In genomic region chr2:62643405-62644305, GRCm38 (mm10) we compare ENCODE assay signal across 9 mouse cellular contexts. TPM values are rescaled to one million over a fixed set of nuclear protein-coding genes. Genes with fewer than 3 reads are reported as not detected.
DNase-seq lines count a peak whose midpoint lies in the region; ATAC-seq and TF ChIP-seq lines count a peak whose summit lies in the region.
"Had no signal": no experiment of that assay in that cellular context is flagged by ENCODE, and none has a peak within 500 bp of the region (broad histone marks: within the 10 kb centered on the region; RNA-seq: fewer than 3 reads in every experiment).

No protein-coding gene starts in this region.

- H3K9me3 ChIP-seq in forebrain, embryonic 11.5 days (ENCODE audit: control insufficient read depth, low read length), result no peaks in the 10 kb centered on the region
- H3K9me3 ChIP-seq in forebrain, embryonic 10.5 days, result no peaks in the 10 kb centered on the region
- no peaks in the 10 kb centered on the region for H3K9me3 ChIP-seq in liver, embryonic 11.5 days (ENCODE audit: control insufficient read depth, low read length)
- H3K9me3 ChIP-seq: limb, embryonic 12.5 days had no signal

- WGBS in forebrain, embryonic 11.5 days, result 54% methylated on average over 21 of the region's 21 CpGs
- WGBS in forebrain, embryonic 10.5 days, result 57% methylated on average over 21 of the region's 21 CpGs
- WGBS in liver, embryonic 11.5 days, result 56% methylated on average over 21 of the region's 21 CpGs
- WGBS in thymus, adult 2 months, result 62% methylated on average over 21 of the region's 21 CpGs

- ATAC-seq in forebrain, embryonic 11.5 days (replicated peaks; ENCODE audit: low FRiP score), result 0 out of 2 replicates have a peak, but pooled peaks have one; percentile 19
- ATAC-seq in hematopoietic stem cell, adult 5-6 weeks (replicated peaks in 1 of 2; ENCODE audit: insufficient read depth in 1 of 2, low FRiP score in 2 of 2, low TSS enrichment in 1 of 2, low read depth in 1 of 2, poor library complexity in 2 of 2, severe bottlenecking in 2 of 2), result peak; percentile 58 to 67; a peak in 3 of 4 replicates
- ATAC-seq in liver, embryonic 11.5 days (replicated peaks; ENCODE audit: low FRiP score), result 0 out of 2 replicates have a peak, but pooled peaks have one; percentile 11

- H3K4me3 ChIP-seq in forebrain, embryonic 11.5 days (ENCODE audit: low read depth, low read length), result no peak overlapping the region
- H3K4me3 ChIP-seq in forebrain, embryonic 10.5 days, result no peak overlapping the region
- no peak overlapping the region for H3K4me3 ChIP-seq in liver, embryonic 11.5 days (ENCODE audit: low read depth, low read length)
- no peak overlapping the region for H3K4me3 ChIP-seq in myocyte
- H3K4me3 ChIP-seq in thymus, adult 2 months (ENCODE audit: control insufficient read depth, insufficient read depth, low read length), result no peak overlapping the region
- H3K4me3 ChIP-seq: limb, embryonic 12.5 days had no signal

- no peak overlapping the region for H3K4me2 ChIP-seq in forebrain, embryonic 11.5 days (ENCODE audit: low read depth, low read length, severe bottlenecking)
- H3K4me2 ChIP-seq in liver, embryonic 11.5 days, result peak overlapping the region; percentile 19
- H3K4me2 ChIP-seq in myocyte (ENCODE audit: low read depth), result peak overlapping the region; percentile 36
- H3K4me2 ChIP-seq: limb, embryonic 12.5 days had no signal

- no peak for TF ChIP-seq CTCF in thymus, adult 2 months (IDR thresholded peaks at IDR 0.05; ENCODE audit: borderline replicate concordance, control insufficient read depth, extremely low read depth, insufficient read depth, low read length, poor library complexity)

- H3K27ac ChIP-seq in forebrain, embryonic 11.5 days (ENCODE audit: low read depth, low read length), result no peak overlapping the region
- H3K27ac ChIP-seq in forebrain, embryonic 10.5 days, result no peak overlapping the region
- no peak overlapping the region for H3K27ac ChIP-seq in liver, embryonic 11.5 days (ENCODE audit: low read depth, low read length)
- no peak overlapping the region for H3K27ac ChIP-seq in thymus, adult 2 months (ENCODE audit: control insufficient read depth, insufficient read depth, low read length)
- H3K27ac ChIP-seq: limb, embryonic 12.5 days had no signal

- no peaks in the 10 kb centered on the region; the same call in 1 of the 2 replicates for H3K4me1 ChIP-seq in forebrain, embryonic 11.5 days (replicated peaks; ENCODE audit: control insufficient read depth, insufficient read depth, low read length)
- H3K4me1 ChIP-seq in forebrain, embryonic 10.5 days, result peaks cover 18% of the 10 kb centered on the region
- H3K4me1 ChIP-seq in liver, embryonic 11.5 days (replicated peaks; ENCODE audit: control insufficient read depth, insufficient read depth, low read length), result no peaks in the 10 kb centered on the region; the same call in 1 of the 2 replicates
- peaks cover 8% of the 10 kb centered on the region for H3K4me1 ChIP-seq in thymus, adult 2 months (replicated peaks; ENCODE audit: control insufficient read depth, insufficient read depth, low read length)
- H3K4me1 ChIP-seq: limb, embryonic 12.5 days had no signal

- H3K27me3 ChIP-seq in forebrain, embryonic 11.5 days (ENCODE audit: control insufficient read depth, insufficient read depth, low read length), result no peaks in the 10 kb centered on the region
- H3K27me3 ChIP-seq in forebrain, embryonic 10.5 days (ENCODE audit: poor library complexity, severe bottlenecking), result peaks cover 20% of the 10 kb centered on the region
- H3K27me3 ChIP-seq in liver, embryonic 11.5 days (replicated peaks; ENCODE audit: control insufficient read depth, insufficient read depth, low read length), result no peaks in the 10 kb centered on the region
- no peaks in the 10 kb centered on the region for H3K27me3 ChIP-seq in myocyte (ENCODE audit: control insufficient read depth, insufficient read depth, insufficient read length)
- H3K27me3 ChIP-seq in thymus, adult 2 months (ENCODE audit: control insufficient read depth, insufficient read depth, low read length), result no peaks in the 10 kb centered on the region

- H3K9ac ChIP-seq in forebrain, embryonic 11.5 days (ENCODE audit: low read length), result no peak overlapping the region
- no peak overlapping the region for H3K9ac ChIP-seq in liver, embryonic 11.5 days (ENCODE audit: low read depth, low read length)
- H3K9ac ChIP-seq: limb, embryonic 12.5 days had no signal

- no peak overlapping the region for H3ac ChIP-seq in myocyte (ENCODE audit: control insufficient read depth, insufficient read length)

- H3K79me2 ChIP-seq in myocyte (ENCODE audit: control insufficient read depth, insufficient read depth), result no peaks in the 10 kb centered on the region

- no peaks in the 10 kb centered on the region for H3K36me3 ChIP-seq in forebrain, embryonic 11.5 days (ENCODE audit: control insufficient read depth, insufficient read depth, low read length)
- no peaks in the 10 kb centered on the region for H3K36me3 ChIP-seq in forebrain, embryonic 10.5 days (replicated peaks)
- no peaks in the 10 kb centered on the region for H3K36me3 ChIP-seq in liver, embryonic 11.5 days (ENCODE audit: control insufficient read depth, insufficient read depth, low read length)
- no peaks in the 10 kb centered on the region for H3K36me3 ChIP-seq in myocyte (ENCODE audit: control insufficient read depth, insufficient read depth)
- H3K36me3 ChIP-seq in thymus, adult 2 months (ENCODE audit: control insufficient read depth, insufficient read depth, low read length), result no peaks in the 10 kb centered on the region
- H3K36me3 ChIP-seq: limb, embryonic 12.5 days had no signal

- no peak for TF ChIP-seq POLR2A in myocyte (IDR thresholded peaks at IDR 0.05; ENCODE audit: insufficient read length, low read depth)
- TF ChIP-seq POLR2A in thymus, adult 2 months (IDR thresholded peaks at IDR 0.05; ENCODE audit: control insufficient read depth, extremely low read depth, insufficient read depth, low read length, poor library complexity), result no peak

- peak; percentile 64 for DNase-seq in forebrain, embryonic 11.5 days (ENCODE audit: low spot score)
- no peak for DNase-seq in forebrain, embryonic 10.5 days (ENCODE audit: extremely low spot score, low spot score)
- DNase-seq in ES-CJ7 (ENCODE audit: low read depth, low spot score), result peak; percentile 74
- DNase-seq in embryo, embryonic 9.5 days (ENCODE audit: extremely low spot score), result peak; percentile 42
- no peak for DNase-seq in liver, embryonic 11.5 days (ENCODE audit: low spot score)
- DNase-seq in thymus, adult 2 months, result peak; percentile 79

TF ChIP-seq in myocyte, 11 proteins besides CTCF, POLR2A, EP300 and RAD21:
- TF ChIP-seq REST (IDR thresholded peaks at IDR 0.05; ENCODE audit: insufficient read depth, insufficient read length), result no peak
- no peak for TF ChIP-seq CEBPB (IDR thresholded peaks at IDR 0.05; ENCODE audit: insufficient read depth, poor library complexity, severe bottlenecking)
- TF ChIP-seq TCF12 (IDR thresholded peaks at IDR 0.05; ENCODE audit: insufficient read depth, poor library complexity, severe bottlenecking), result no peak
- TF ChIP-seq MYOD1 (IDR thresholded peaks at IDR 0.05; ENCODE audit: control insufficient read depth in 1 of 3, insufficient read length in 2 of 3, low read depth in 2 of 3), result no peak
- no peak for TF ChIP-seq E2F4 (IDR thresholded peaks at IDR 0.05; ENCODE audit: insufficient read depth)
- no peak for TF ChIP-seq SRF (IDR thresholded peaks at IDR 0.05; ENCODE audit: control insufficient read depth, insufficient read length, low read depth)
- TF ChIP-seq MAX (IDR thresholded peaks at IDR 0.05; ENCODE audit: low read depth), result no peak
- TF ChIP-seq USF1 (IDR thresholded peaks at IDR 0.05; ENCODE audit: low read depth), result no peak
- no peak for TF ChIP-seq MYOG (IDR thresholded peaks at IDR 0.05; ENCODE audit: control insufficient read depth in 1 of 3, insufficient read depth in 1 of 3, insufficient read length in 2 of 3, low read depth in 2 of 3)
- no peak for TF ChIP-seq TCF3 (IDR thresholded peaks at IDR 0.05; ENCODE audit: insufficient read length, low read depth)
- TF ChIP-seq POLR2AphosphoS2 (IDR thresholded peaks at IDR 0.05; ENCODE audit: insufficient read length, low read depth), result no peak

RNA-seq across cellular contexts. Expression of gene Ifih1, which starts 2.4 kb away (rescaled TPM):
- 1.1 and 1.5 TPM in 2 replicates for polyA plus RNA-seq in forebrain, embryonic 11.5 days (2014; fragmentation: Nextera tagmentation; extraction: Ambion mirVana)
- polyA plus RNA-seq in forebrain, embryonic 10.5 days (2016; fragmentation: Nextera tagmentation; extraction: Ambion mirVana), result 0.95 and 1.0 TPM in 2 replicates
- 41.0 and 42.6 TPM in 2 replicates for total RNA-seq in hematopoietic stem cell, adult 5-6 weeks (2017)
- 2.9 and 3.9 TPM in 2 replicates for polyA plus RNA-seq in liver, embryonic 11.5 days (2014; fragmentation: Nextera tagmentation; extraction: Ambion mirVana)
- 0.32 TPM for polyA plus RNA-seq in myocyte (2012; fragmentation: generic; extraction: Trizol)
- 6.1 and 7.3 TPM in 2 replicates for polyA plus RNA-seq in thymus, adult 2 months (2012; rRNA removed)

RNA-seq across cellular contexts. Expression of gene Gca, which starts 20.4 kb away (rescaled TPM):
- polyA plus RNA-seq in forebrain, embryonic 11.5 days (2014; fragmentation: Nextera tagmentation; extraction: Ambion mirVana), result 4.9 and 5.2 TPM in 2 replicates
- polyA plus RNA-seq in forebrain, embryonic 10.5 days (2016; fragmentation: Nextera tagmentation; extraction: Ambion mirVana), result 2.7 and 2.9 TPM in 2 replicates
- total RNA-seq in hematopoietic stem cell, adult 5-6 weeks (2017), result 7.3 and 22.6 TPM in 2 replicates
- polyA plus RNA-seq in liver, embryonic 11.5 days (2014; fragmentation: Nextera tagmentation; extraction: Ambion mirVana), result 2.6 and 3.1 TPM in 2 replicates
- 0.13 TPM for polyA plus RNA-seq in myocyte (2012; fragmentation: generic; extraction: Trizol)
- 2.0 and 2.2 TPM in 2 replicates for polyA plus RNA-seq in thymus, adult 2 months (2012; rRNA removed)

Comparison
In these comparisons a context has a peak if more than half of its experiments do, and no peak if none do; other contexts are left out.
1. DNase-seq: peak in forebrain, embryonic 11.5 days (single experiment), ES-CJ7 (single experiment), embryo, embryonic 9.5 days (single experiment) and thymus, adult 2 months (single experiment); none in forebrain, embryonic 10.5 days (single experiment) and liver, embryonic 11.5 days (single experiment).
2. ATAC-seq: peak in every context shown above with its lines; median percentile 62 in hematopoietic stem cell, adult 5-6 weeks; 19 in forebrain, embryonic 11.5 days; 11 in liver, embryonic 11.5 days.